Mouse (Mus musculus) layer of hippocampus, adult 9-10 months (tissue): ENCODE results near the gene Gsta4.
"Not testable (repeated sequence)": the region's sequence is repeated elsewhere in the genome, so short reads cannot be mapped to it uniquely, and the experiment has no call there.

Source experiments
- DNase-seq: peaks from one replicate; pipeline ENCODE4 v3.0.0; 2022; ENCODE audit warnings: low spot score

The Gsta4 gene

GRCm38 (mm10) chr9:78182474-78182873 is at the start of gene Gsta4:
TSS of gene Gsta4 (plus strand) at chr9:78182774.
- not testable (repeated sequence) for DNase-seq

- DNase-seq, result no peak
These were observed 46.9 kb upstream of the Gsta4 start for GRCm38 (mm10) chr9:78135658-78136057.

GRCm38 (mm10) chr9:78138044-78138676 is 44.4 kb upstream of the Gsta4 start:
- DNase-seq, result no peak

- no peak for DNase-seq
These were observed 43.1 kb upstream of the Gsta4 start for GRCm38 (mm10) chr9:78139463-78139862.

- DNase-seq, result peak; percentile 41
These were observed 36.5 kb upstream of the Gsta4 start for GRCm38 (mm10) chr9:78146099-78146498.

GRCm38 (mm10) chr9:78146627-78147026 is 35.9 kb upstream of the Gsta4 start:
- no peak for DNase-seq

- DNase-seq, result no peak
These were observed 34.4 kb upstream of the Gsta4 start for GRCm38 (mm10) chr9:78148149-78148548.

GRCm38 (mm10) chr9:78149770-78150169 is 32.8 kb upstream of the Gsta4 start:
- not testable (repeated sequence) for DNase-seq

GRCm38 (mm10) chr9:78154211-78154977 is 28.2 kb upstream of the Gsta4 start:
- DNase-seq, result no peak

GRCm38 (mm10) chr9:78157221-78157620 is 25.4 kb upstream of the Gsta4 start:
- DNase-seq, result no peak

- DNase-seq, result no peak
These were observed 19.3 kb upstream of the Gsta4 start for GRCm38 (mm10) chr9:78163291-78163690.

GRCm38 (mm10) chr9:78164741-78165140 is 17.8 kb upstream of the Gsta4 start:
- DNase-seq, result no peak

GRCm38 (mm10) chr9:78165454-78165853 is 17.1 kb upstream of the Gsta4 start:
- DNase-seq, result no peak

GRCm38 (mm10) chr9:78166694-78167452 is 15.7 kb upstream of the Gsta4 start:
- DNase-seq, result no peak

GRCm38 (mm10) chr9:78167453-78167969 is 15.1 kb upstream of the Gsta4 start:
- DNase-seq, result no peak

- no peak for DNase-seq
These were observed 13.7 kb upstream of the Gsta4 start for GRCm38 (mm10) chr9:78168864-78169263.

- no peak for DNase-seq
These were observed 8.6 kb upstream of the Gsta4 start for GRCm38 (mm10) chr9:78174016-78174415.

GRCm38 (mm10) chr9:78174925-78175276 is 7.7 kb upstream of the Gsta4 start:
- DNase-seq, result not testable (repeated sequence)

- DNase-seq, result peak; percentile 88
These were observed 7.0 kb upstream of the Gsta4 start for GRCm38 (mm10) chr9:78175277-78176200.

GRCm38 (mm10) chr9:78176201-78176727 is 6.3 kb upstream of the Gsta4 start:
- peak; percentile 27 for DNase-seq

- DNase-seq, result no peak
These were observed 5.7 kb upstream of the Gsta4 start for GRCm38 (mm10) chr9:78176831-78177230.
